Mouse (Mus musculus) inflammation-experienced regulatory T-cells, adult 6 months (primary cell): ENCODE measurements at regions not wholly inside any gene's neighbourhood (a gene's known extent, or its start where the extent isn't known, plus 50 kb on each side); places are given as distances from the start of the nearest gene placed in this dataset.

Source experiments
- ATAC-seq: one replicate; pipeline ENCODE4 v1.8.0; 2017

DNA sequence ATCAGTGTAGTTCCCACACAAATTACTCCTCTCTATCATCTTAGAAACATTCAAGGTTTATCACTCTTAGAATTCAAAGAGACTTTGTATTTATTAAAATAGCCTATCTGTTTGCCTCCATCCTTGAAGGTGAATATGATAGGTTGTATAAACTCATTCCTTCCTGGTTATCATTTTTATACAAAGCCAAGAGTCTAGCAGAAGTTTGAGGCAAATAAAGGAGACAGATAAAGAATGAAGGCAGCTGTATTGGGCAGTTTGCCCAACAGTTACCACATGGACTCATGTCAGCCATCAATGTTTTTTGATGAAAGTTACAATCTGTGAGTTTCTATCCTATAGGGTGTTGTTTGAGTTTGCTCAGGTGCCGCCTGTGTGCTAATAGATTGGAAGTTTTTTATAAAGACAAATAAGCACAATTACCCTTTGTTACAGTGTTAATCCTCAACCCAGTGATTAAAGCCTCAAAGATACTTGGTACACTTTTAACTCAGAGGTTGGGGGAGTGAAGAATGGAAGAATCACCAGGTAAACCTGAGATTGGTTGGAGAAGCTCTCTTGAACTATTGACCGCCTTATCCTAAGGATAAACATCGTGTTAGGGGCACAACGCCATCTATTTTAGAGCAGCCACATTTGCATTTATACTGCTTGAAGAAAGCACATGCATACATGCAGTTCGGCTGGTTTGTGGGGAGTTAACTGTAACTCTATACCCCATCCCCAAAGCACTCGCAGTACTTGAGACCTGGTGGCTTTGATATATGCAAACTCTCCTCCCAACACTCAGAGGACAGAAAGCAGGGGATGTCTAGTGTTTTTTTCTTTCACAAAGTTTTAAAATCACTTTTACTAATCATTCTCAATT is 175.6 kb upstream of the Gm11114 start:
- ATAC-seq, result no peak

DNA sequence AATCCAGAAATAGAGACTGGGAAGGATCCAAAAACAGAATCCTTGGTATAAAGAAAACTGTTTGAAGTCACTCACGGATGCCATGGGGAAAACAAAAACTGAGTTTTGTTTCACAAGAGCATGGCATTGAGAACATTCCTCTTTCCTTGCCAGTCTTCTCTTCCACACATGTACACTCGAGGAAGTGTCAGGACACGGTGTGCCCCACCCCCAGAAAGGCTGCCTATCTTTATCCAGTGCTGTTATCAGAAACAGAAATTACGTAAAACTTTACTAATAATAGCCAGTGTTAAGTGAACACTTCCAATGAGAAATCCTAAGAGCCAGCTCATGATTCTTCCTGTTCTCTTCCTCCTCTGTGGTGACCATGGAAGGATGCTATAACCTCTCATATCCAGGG is 172.7 kb upstream of the Gm11114 start:
- ATAC-seq, result no peak

DNA sequence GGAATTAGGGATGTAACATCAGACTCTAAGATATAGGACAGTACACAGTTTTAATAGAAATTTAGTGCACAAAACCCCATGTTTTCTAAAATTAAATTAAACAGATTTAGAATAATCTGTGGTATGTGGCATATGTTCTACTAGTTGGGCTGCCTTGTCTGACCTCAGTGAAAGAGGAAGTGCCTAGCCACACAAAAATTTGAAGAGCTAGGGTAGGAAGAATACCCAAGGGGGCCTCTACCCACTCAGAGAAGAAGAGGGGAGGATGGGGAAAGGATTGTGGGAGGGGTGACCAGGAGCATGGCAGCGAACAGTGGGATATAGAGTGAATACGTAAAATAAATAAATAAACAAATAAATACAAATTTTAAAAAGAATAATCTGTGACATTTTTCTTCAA is 168.2 kb upstream of the Gm11114 start:
- ATAC-seq, result no peak

DNA sequence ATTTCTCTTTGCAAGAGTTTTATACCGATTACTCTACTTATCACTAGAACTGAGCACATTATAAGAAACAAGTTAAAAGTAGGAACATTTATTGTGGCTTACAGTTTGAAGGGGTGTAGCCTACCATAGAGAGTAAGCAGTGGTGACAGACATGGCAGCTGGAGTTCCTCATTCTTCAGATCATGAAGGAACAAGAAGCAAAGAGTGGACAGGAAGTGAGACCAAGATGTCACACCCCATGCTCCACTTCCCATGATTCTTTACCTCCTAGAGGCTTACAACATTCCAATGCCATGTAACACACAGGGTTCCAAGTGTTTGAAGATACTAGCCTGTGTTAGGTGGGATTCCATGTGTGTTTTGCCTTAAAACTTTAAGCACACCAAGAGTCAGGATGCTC is 146.9 kb upstream of the Gm11114 start:
- no peak for ATAC-seq

DNA sequence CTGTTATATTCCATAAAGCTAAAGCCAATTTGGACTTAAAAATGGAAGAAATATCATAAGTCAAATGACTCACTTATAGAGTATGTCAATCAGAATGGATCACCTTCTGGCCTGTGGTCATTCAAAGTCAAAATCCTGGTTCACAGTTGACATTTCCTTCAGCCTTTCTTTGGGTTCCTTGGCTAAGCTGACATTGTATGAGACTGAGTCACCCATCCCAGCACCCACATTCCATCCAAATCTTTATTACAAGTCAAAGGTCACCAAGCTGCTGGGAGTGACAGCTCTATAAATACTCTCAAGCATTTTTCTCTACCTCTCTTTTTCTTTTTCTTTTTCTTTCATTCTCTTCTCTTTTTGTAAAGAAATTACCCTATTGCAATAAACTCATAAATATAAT is 145.3 kb upstream of the Gm11114 start:
- no peak for ATAC-seq

DNA sequence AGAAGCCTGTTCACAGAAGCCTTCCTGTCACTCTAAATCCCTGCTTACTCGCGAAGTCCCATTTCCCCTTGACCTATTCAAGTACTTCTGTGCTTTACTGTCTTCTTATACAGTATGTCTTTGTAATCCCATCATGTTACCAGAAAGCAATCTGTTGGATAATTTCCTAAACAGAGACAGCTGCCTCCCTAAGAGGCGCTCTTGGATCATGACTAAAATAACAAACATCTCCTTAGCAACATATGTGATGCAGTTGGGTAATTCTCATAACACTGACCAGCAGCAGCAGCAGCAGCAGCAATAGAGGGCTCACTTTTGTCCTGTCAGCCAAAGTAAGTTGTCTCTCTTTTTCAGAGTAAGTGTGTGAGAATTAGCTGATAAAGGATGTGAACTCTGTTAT is 138.1 kb upstream of the Gm11114 start:
- no peak for ATAC-seq

DNA sequence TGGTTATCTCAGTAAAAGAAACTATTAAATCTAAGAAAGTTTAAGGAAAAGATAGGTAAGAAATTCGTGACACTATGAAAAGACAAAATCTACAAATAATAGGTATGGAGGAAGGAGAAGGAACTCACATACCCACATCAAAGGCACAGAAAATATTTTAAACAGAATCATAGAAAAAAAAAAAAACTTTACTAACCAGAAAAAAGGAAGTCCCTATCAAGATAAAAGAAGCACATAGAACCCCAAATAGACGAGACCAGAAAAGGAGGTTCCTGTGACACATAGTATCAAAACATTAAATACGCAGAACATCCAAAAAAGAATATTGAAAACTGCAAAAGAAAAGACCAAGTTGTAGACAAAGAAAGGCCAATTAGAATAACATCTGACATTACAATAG is 111.4 kb upstream of the Gm11114 start:
- peak; percentile 89 for ATAC-seq

DNA sequence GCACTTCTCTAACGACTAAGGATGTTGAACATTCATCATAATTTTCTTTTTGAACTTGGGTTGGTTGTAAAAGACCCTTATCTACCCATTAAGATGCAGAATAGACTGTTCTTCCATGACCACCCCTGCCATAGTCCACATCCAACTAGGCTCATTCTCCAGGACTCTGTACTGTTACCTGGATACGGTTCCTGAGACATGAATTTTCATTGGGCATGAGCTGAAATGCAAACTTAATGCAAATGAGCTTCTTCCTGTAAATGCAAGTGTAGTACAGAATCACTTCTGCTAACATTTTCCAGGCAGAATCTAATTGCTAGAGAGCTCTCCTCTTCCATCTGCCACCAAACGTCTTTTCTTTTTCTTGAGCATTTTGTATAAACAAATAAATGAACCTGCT is 87.7 kb upstream of the Gm11114 start:
- ATAC-seq, result no peak
